Mouse (Mus musculus) gastrocnemius, adult 18-20 months (tissue): ENCODE measurements at regions not wholly inside any gene's neighbourhood (a gene's known extent, or its start where the extent isn't known, plus 50 kb on each side); places are given as distances from the start of the nearest gene placed in this dataset.

Experiments used
- DNase-seq: peaks from one replicate; pipeline ENCODE4 v3.0.0; 2021; ENCODE audit warnings: low spot score

DNA sequence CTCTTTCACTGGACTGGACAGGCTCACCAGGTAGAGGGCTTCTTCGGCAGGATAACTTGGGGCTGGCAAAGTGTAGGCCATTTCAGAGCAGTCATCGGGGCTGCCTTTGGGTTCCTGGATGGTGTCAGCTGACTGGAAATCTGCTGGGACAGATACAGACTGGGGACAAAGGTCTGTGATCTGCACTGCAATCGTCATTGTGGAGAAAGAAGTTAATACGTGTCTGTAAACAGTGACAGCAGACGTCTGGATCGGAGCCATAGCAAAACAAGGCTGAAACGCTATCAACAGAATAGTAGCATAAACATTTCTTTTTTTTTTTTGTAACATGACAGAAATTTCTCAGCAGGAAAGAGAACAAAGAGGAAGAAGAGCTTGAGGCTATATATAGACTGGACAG lies 171.8 kb upstream of the Fggy start:
- no peak for DNase-seq

GRCm38 (mm10) chr4:95386021-95386420 lies 171.3 kb upstream of the Fggy start:
- no peak for DNase-seq

DNA sequence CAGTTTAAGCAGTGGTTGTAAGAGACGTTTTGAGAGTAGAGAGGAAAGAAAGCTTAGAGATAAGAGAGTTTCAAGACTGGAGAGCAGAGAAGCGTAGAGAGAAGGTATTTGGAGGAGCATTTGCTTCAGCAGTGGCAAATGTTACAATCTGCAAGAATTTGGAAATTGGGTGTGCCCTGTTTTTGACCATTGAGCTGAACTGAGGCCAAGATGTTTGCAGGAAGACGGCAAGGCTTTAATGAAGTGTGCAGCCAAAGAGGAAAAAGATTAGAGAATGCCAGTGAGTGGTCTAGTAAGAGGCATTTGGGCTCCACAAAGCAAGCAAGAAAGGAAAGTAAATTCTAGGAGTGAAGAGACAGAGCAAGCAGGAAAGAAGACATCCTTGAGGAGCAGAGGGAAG lies 168.8 kb upstream of the Fggy start:
- DNase-seq: peak; percentile 52

DNA sequence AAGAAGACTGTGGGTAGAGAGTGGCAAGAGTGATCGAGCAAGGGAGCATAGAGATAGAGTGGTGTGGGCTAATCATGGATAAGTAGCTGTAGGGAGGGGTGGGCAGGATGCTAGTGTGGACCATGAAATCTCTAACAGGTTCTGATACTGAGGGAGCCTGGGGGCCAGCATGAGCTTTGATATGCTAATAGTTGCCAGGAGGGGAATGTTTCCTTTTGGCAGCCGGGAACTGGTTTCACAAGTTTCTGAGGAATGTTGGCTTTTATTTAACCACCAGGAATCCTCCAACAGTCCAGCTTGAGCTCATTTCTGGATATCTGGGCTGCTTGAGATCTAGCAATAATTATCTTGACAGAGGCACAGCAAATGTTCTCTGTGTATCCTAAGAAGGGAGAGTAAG lies 167.7 kb upstream of the Fggy start:
- peak; percentile 51 for DNase-seq

DNA sequence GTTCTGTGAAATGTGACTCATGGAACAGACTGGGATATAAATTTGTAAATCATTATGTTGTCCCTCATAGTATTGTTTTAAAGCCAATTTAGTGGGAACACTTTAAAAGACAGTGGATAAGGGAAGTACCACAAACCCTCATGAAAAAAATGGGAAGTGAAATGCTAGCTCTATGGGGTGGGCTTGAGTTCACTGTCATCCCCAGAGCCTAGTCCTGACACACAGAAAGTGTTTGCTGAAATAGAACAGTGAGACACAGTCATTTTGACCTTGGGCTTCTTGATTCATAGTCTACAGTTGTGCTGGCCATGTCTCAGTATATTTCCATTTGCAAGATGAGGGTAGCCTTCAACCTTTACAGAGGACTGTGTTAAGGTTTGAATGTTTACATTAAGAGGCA lies 166.8 kb upstream of the Fggy start:
- DNase-seq: no peak

DNA sequence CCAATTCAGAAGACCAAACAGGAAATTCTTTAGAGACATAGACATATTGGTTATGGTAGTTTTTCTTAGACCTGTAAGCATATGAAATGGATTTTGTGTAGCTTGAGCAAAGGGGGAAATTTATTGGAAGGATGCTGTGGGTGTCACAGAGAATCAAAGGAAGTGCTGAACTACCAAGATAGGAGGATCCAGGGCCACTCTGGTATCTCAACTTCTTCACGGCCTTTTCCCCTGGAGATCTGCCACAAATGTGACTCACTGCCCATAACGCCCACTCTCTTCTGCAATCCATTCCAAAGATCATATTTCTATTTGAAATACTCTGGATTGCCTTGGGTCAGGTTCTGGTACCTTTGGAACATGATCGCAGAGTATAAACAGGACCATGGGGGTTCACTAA lies 161.6 kb upstream of the Fggy start:
- DNase-seq: no peak

DNA sequence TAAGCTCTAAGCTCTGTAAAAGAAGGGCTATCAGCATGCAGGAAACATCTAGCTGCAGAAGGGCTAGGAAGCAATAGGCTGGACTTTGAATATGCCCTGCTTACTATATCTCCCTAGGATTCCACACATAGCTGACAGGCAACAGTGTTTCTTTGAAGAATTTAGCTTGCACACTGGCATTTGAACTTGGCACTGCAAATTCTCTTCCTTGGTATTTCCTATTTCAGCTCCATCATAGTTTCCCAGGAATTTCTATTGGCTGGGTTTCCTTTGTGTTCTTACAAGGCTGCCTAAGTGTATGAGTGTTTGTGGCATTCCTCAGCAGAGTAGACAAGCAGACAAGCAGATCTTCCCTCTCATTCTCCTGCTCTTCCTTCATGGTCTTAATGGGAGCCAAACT lies 159.0 kb upstream of the Fggy start:
- no peak for DNase-seq

DNA sequence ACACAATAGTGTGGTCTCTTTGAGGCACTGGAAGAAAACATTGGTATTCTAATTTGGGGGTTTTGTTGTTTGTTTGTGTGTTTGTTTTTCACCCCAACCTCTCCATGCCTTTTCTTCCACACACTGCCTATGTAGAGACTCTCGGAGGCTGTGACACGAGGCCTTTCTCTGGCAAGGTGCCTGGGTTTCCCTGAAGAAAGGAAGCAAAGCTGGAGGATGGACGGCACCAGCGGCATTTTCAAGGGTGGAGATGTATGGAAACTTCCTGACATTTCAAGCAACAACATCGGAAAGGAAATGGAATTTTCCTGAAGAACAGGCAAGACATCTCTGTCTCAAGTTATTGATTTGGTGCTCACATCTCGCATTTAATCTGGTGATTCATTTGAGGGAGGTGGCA lies 155.0 kb upstream of the Fggy start:
- no peak for DNase-seq

GRCm38 (mm10) chr4:95417075-95417474 lies 140.2 kb upstream of the Fggy start:
- DNase-seq: peak; percentile 39

DNA sequence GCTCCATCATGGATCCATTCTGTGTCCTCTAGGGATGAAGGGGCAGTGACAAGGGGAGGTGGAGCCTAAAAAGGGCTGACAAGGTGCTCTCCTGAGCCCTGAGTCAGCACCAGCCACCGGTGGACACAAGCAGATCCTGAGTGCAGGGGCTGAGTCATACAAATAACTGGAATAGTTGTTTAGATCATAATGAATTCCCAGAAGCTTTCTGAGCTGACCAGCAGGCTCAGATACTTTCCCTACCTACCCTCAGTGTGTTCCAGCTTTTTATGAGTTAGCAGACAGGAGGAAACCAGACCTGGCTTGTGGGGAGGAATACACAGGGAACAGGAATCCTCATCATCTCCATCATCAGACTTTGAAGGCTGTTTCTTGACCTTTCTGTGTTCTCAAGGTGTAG lies 130.7 kb upstream of the Fggy start:
- no peak for DNase-seq

- DNase-seq: no peak
Observed at GRCm38 (mm10) chr4:95434543-95434942, 122.8 kb upstream of the Fggy start.

DNA sequence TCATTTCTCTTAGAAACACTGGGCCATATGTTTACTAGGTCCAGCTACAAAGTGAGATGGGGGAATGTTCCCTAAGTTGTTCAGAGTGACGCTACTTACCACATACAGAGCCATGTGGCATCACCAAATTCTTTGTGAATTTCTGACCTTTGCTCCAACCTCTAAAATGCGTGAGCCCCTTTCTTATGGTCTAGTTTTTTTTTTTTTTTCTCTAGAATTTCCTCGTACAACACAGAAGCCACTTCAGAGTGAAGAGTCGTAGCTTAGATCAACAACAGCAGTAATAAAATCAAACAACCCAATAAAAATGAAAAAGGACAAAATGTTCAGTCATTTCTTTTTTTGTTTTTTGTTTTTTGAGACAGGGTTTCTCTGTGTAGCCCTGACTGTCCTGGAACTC lies 122.2 kb upstream of the Fggy start:
- no peak for DNase-seq

DNA sequence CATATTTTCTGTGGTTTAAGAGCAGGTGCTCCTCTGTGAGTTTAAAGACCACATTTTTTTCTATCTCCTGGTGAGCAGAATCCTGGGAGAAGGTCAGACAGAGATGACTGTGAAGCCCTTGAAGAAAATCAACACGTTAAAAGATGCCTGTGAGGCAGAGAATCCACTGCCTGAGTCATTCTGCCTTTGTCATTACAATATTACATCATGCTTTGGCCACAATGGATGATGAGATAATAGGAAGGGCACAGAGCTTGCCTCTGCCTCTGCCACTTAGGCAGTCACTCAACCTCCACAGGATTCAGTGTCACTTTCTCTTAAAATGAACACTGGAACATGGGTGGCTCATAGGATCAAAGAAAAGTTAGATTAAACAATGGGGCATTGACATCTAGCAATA lies 117.5 kb upstream of the Fggy start:
- no peak for DNase-seq

- no peak for DNase-seq
Observed at GRCm38 (mm10) chr4:95443854-95444811, 113.2 kb upstream of the Fggy start.

DNA sequence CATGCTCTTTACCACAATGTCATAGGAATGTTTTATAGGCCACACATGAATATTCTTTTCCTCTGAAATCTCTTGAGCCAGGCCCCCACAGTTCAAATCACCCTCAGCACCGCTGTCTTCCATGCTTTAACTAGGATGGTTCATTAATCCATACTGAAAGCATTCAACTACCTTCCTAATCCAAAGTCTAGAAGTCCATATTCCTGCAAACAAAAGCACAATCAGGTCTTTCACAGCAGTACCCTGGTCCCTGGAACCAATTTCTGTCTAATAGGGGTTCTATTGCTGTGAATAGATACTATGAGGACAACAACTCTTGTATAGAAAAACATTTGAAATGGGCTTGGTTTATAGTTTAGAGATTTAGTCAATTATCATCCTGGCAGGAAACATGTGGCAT lies 107.0 kb upstream of the Fggy start:
- DNase-seq: no peak

DNA sequence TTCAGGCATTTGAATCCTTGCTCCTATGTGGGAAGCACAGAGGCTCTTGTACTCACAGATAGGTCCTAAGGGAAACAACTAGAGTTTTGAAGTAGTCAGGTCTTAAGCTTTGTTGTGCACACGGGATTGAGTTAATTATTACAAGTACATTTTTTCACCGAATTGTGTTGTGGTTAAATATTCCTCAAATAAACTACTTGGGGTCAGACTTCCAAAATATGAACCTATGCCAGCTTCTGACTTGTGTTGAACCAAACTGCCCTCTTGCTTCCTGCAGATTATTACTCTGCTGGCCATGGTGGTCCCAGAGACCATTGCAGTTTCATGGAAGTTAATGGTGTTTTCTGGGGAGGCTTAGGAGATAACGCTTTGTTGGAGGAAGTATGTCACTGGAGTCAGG lies 105.5 kb upstream of the Fggy start:
- no peak for DNase-seq

DNA sequence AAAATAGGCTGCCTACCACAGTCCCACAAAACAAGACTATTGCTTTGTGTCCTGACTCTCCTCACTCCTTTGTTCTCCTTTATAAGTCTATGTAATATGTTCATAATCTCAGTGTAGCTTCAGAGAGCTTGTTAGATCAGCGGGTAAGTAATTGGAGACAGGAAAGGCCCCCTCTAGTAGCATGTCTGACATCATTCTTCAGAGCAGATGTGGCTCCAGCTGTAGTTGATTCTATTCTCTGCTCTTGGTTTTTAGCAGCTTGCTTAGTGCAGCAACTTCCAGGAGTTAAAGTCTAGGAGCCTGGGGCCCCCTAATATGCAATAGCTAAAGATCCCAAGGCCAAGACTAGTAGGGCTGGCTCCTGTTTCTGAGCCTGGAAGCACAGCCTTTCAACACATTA lies 101.0 kb upstream of the Fggy start:
- no peak for DNase-seq

DNA sequence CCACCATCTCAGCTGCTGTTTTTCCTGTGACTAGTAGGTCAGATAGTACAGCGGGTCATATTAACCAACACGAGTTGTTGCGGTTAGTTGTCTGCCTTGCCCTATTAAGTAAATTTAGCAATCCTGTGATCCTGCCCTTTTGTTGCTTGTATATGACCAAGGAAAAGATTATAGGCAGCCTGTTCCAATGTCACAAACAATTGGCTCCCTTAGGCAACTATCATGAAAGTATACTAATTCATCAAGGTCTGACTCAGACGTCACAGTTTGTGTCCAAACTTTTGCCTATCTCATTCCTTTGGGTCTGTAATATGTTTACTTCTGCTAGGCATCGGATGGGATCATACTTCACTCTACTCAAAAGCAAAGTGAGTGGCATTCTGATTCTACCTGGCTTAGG lies 100.4 kb upstream of the Fggy start:
- DNase-seq: no peak

- peak; percentile 68 for DNase-seq
Observed at GRCm38 (mm10) chr4:95462476-95462875, 94.8 kb upstream of the Fggy start.

DNA sequence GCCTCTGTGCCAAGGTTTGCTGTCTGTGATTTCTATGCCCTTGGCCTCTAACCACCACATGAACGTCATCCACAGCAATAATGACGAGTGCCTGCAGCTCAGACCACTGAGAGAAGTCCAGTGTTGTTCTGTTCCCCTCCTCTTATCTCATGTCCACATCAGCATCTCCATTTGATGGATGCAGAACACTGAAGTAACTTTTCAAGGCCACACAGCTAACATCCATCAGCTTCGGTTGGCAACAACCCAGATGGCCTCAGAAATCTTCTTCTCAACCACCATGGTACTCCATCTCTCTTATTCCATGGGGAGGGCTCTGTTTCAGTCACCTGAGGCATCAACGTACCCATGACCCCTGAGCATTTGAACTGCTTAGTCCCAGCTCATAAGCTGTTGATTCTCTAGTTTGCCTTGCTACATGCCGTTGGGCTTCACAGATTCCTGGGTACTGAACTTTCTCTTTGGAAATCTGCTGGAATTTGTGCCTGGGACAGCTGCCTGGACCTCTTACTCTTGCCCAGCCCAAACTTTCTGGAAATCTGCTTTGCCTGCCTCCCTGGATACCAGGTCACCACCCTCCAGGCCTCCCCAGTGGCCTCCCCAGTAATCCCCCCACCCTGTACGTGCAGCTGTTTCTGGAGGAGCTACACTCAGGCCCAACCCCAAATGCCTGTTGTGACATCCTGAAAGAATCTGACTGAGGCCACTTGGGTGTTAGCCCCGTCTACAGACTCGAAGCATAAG lies 94.1 kb upstream of the Fggy start:
- peak; percentile 71 for DNase-seq

- DNase-seq: no peak
Observed at GRCm38 (mm10) chr4:95466647-95467046, 90.7 kb upstream of the Fggy start.

GRCm38 (mm10) chr4:95467526-95467925 lies 89.8 kb upstream of the Fggy start:
- no peak for DNase-seq
